Mouse (Mus musculus): ENCODE data around the gene Sri. TPM values are rescaled to one million over a fixed set of nuclear protein-coding genes. Genes with fewer than 3 reads are reported as not detected.

Gene Sri
- polyA plus RNA-seq, 1 experiment from 2014 or later: 162 TPM

DNA sequence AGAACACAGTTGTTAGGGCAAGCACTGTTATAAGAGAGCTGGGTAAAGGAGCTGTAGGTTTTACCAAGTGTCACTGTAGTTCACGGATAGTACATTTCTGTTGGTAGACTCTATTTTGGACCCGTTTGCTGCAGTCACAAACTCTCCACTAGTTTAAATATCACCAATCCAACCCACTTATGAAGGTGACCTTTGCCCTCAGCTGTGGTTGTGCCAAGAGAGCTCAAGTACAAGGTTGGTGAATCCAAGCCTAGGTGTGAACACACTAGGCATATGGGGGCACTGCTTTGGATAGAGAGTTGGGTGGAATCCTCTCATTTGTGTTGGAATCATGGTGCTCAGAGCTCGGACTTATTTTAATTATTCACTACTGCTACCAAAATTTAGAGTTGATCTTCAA lies 39.8 kb downstream of the Sri start:
- DNase-seq (ENCODE audit: low spot score, missing footprints): no peak
- no peak overlapping the region for H3K4me2 ChIP-seq
- H3K4me3 ChIP-seq (ENCODE audit: low read depth, low read length): no peak overlapping the region
- no peaks in the 10 kb centered on the region for H3K36me3 ChIP-seq (ENCODE audit: control insufficient read depth, insufficient read depth, low read length)
- H3K4me1 ChIP-seq (ENCODE audit: control insufficient read depth, insufficient read depth, low read length): no peaks in the 10 kb centered on the region
- no peak overlapping the region for H3K27ac ChIP-seq (ENCODE audit: low read depth, low read length)
- 88% methylated on average over 3 of the region's 3 CpGs for WGBS
- no peaks in the 10 kb centered on the region for H3K27me3 ChIP-seq (ENCODE audit: control insufficient read depth, insufficient read depth, low read length)
- no peak for ATAC-seq (ENCODE audit: low FRiP score)
- H3K9me3 ChIP-seq (ENCODE audit: control insufficient read depth, low read length): no peaks in the 10 kb centered on the region
- no peak overlapping the region for H3K9ac ChIP-seq (ENCODE audit: low read length)

DNA sequence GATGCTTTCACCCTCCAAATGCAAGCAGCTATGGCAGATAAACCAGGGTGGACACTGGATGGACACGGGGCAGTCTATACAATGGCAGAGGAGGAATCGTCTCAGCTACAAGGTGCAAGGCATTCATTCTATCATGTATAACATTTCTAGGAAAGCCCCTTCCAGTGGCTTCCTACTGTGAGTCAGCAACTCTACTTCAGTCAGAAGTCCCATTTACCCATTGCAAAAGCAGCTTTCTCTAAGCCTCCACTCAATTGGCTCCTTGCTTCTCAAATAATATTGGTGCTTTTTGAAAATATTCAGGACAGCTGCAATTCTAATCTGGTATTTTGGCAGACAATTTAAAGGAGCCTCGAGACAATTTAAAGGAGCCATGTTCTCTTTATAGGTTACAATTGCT lies 42.3 kb downstream of the Sri start:
- H3K36me3 ChIP-seq (ENCODE audit: control insufficient read depth, insufficient read depth, low read length): no peaks in the 10 kb centered on the region
- no peak overlapping the region for H3K4me3 ChIP-seq (ENCODE audit: low read depth, low read length)
- ATAC-seq (ENCODE audit: low FRiP score) (no peak), DNase-seq (ENCODE audit: low spot score, missing footprints) (peak; percentile 71)
- no peaks in the 10 kb centered on the region for H3K4me1 ChIP-seq (ENCODE audit: control insufficient read depth, insufficient read depth, low read length)
- 91% methylated on average over 3 of the region's 3 CpGs for WGBS
- H3K27ac ChIP-seq (ENCODE audit: low read depth, low read length): no peak overlapping the region
- no peaks in the 10 kb centered on the region for H3K27me3 ChIP-seq (ENCODE audit: control insufficient read depth, insufficient read depth, low read length)
- H3K9ac ChIP-seq (ENCODE audit: low read length): no peak overlapping the region
- no peak overlapping the region for H3K4me2 ChIP-seq
- H3K9me3 ChIP-seq (ENCODE audit: control insufficient read depth, low read length): no peaks in the 10 kb centered on the region

DNA sequence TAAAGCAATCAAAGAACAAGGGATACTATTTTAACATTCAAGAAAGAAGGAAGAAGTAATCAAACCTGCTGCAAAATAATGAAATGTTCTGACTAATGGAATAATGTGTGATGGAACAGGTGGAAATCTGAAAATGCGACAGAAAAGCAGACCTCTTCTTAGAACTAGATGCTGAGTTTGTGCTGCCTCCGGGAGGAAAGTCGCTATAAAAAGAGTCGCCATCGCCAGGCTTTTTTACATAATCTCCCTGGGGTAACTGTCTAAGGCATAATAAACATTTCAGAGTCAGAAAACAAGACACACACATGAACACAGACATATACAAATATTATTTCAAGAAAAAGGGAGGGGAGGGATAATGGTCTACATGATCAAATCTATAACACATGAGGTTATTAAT lies 49.0 kb downstream of the Sri start:
- DNase-seq (ENCODE audit: low spot score, missing footprints) (no peak), ATAC-seq (ENCODE audit: low FRiP score) (no peak)
- 87% methylated on average over 5 of the region's 5 CpGs for WGBS
- H3K27me3 ChIP-seq (ENCODE audit: control insufficient read depth, insufficient read depth, low read length): no peaks in the 10 kb centered on the region
- no peaks in the 10 kb centered on the region for H3K36me3 ChIP-seq (ENCODE audit: control insufficient read depth, insufficient read depth, low read length)
- H3K4me2 ChIP-seq: no peak overlapping the region
- H3K4me3 ChIP-seq (ENCODE audit: low read depth, low read length): no peak overlapping the region
- H3K27ac ChIP-seq (ENCODE audit: low read depth, low read length): no peak overlapping the region
- no peaks in the 10 kb centered on the region for H3K4me1 ChIP-seq (ENCODE audit: control insufficient read depth, insufficient read depth, low read length)
- H3K9ac ChIP-seq (ENCODE audit: low read length): no peak overlapping the region
- H3K9me3 ChIP-seq (ENCODE audit: control insufficient read depth, low read length): no peaks in the 10 kb centered on the region

DNA sequence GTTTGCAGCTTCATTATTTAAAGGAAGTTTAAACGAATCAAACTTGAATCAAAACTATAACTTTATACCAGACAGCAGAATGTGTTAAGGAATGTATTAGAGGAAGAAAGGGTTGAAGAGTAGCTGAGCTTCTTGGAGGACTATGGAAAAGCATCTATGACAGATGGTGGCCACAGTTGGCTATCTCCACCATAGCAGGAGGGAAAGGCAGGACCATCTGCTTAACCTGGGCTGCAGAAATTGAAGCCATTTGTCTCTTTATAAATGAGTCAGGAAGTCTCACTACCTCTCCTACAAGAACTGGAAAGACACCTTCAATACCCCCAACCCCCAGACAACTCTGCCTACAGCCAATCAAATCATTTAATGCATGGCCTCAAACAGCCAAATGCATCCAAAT lies 49.8 kb downstream of the Sri start:
- H3K9ac ChIP-seq (ENCODE audit: low read length): no peak overlapping the region
- no peak for ATAC-seq (ENCODE audit: low FRiP score)
- H3K27ac ChIP-seq (ENCODE audit: low read depth, low read length): no peak overlapping the region
- no peak overlapping the region for H3K4me3 ChIP-seq (ENCODE audit: low read depth, low read length)
- H3K9me3 ChIP-seq (ENCODE audit: control insufficient read depth, low read length): no peaks in the 10 kb centered on the region
- H3K36me3 ChIP-seq (ENCODE audit: control insufficient read depth, insufficient read depth, low read length): no peaks in the 10 kb centered on the region
- no peak overlapping the region for H3K4me2 ChIP-seq
- no peaks in the 10 kb centered on the region for H3K4me1 ChIP-seq (ENCODE audit: control insufficient read depth, insufficient read depth, low read length)
- 87% methylated on average over 1 of the region's 1 CpGs for WGBS
- no peaks in the 10 kb centered on the region for H3K27me3 ChIP-seq (ENCODE audit: control insufficient read depth, insufficient read depth, low read length)
- DNase-seq (ENCODE audit: low spot score, missing footprints): no peak

DNA sequence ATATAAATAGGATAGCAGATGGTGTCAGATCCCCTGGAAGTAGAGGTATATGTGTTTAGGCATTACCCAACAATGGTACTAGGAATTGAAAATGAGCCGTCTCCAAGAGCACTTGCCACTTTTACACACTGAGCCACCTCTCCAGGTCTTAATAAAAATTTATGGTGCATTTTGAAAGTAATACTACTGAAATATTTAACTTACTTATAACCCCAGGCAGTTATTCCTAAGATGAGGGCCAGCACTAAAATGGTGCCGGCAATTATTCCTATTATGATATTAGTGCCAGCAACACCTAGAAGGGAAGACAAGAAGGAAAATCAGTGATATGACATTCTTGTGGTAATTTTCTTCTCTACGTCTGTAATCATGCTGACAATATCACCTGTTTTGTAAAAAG lies 65.8 kb downstream of the Sri start:
- Histone ChIP-seq H3K27ac (ENCODE audit: low read depth, low read length) (no peak overlapping the region), H3K4me2 (no peak overlapping the region), H3K36me3 (ENCODE audit: control insufficient read depth, insufficient read depth, low read length) (no peaks in the 10 kb centered on the region), H3K27me3 (ENCODE audit: control insufficient read depth, insufficient read depth, low read length) (no peaks in the 10 kb centered on the region), H3K4me3 (ENCODE audit: low read depth, low read length) (no peak overlapping the region), H3K4me1 (ENCODE audit: control insufficient read depth, insufficient read depth, low read length) (no peaks in the 10 kb centered on the region), H3K9ac (ENCODE audit: low read length) (no peak overlapping the region), H3K9me3 (ENCODE audit: control insufficient read depth, low read length) (no peaks in the 10 kb centered on the region)
- WGBS: 90% methylated on average over 3 of the region's 3 CpGs
- ATAC-seq (ENCODE audit: low FRiP score): no peak
- DNase-seq (ENCODE audit: low spot score, missing footprints): peak; percentile 64

DNA sequence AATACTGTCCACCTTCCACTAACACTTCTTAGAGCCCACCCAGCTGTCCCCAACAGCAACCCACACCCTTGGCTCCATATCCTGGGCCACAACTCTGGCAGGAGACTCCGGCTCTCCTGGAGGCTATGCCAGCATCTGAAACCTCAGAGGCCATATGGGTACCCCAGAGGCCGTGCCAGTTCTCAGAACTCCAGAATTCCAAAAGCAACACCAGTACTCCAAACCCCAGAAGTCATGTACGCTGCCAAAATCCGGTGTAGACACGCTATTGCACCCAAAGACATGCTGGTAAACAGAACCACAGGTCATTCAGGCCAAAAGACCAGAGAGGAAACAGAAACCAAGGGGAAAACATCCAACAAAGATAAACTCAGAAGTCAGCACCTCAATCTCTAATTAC lies 66.4 kb downstream of the Sri start:
- no peak overlapping the region for H3K4me3 ChIP-seq (ENCODE audit: low read depth, low read length)
- no peaks in the 10 kb centered on the region for H3K36me3 ChIP-seq (ENCODE audit: control insufficient read depth, insufficient read depth, low read length)
- no peaks in the 10 kb centered on the region for H3K27me3 ChIP-seq (ENCODE audit: control insufficient read depth, insufficient read depth, low read length)
- H3K4me2 ChIP-seq: no peak overlapping the region
- WGBS: 90% methylated on average over 5 of the region's 5 CpGs
- no peak overlapping the region for H3K27ac ChIP-seq (ENCODE audit: low read depth, low read length)
- H3K4me1 ChIP-seq (ENCODE audit: control insufficient read depth, insufficient read depth, low read length): no peaks in the 10 kb centered on the region
- peak; percentile 69 for DNase-seq (ENCODE audit: low spot score, missing footprints)
- no peak for ATAC-seq (ENCODE audit: low FRiP score)
- no peak overlapping the region for H3K9ac ChIP-seq (ENCODE audit: low read length)
- no peaks in the 10 kb centered on the region for H3K9me3 ChIP-seq (ENCODE audit: control insufficient read depth, low read length)

DNA sequence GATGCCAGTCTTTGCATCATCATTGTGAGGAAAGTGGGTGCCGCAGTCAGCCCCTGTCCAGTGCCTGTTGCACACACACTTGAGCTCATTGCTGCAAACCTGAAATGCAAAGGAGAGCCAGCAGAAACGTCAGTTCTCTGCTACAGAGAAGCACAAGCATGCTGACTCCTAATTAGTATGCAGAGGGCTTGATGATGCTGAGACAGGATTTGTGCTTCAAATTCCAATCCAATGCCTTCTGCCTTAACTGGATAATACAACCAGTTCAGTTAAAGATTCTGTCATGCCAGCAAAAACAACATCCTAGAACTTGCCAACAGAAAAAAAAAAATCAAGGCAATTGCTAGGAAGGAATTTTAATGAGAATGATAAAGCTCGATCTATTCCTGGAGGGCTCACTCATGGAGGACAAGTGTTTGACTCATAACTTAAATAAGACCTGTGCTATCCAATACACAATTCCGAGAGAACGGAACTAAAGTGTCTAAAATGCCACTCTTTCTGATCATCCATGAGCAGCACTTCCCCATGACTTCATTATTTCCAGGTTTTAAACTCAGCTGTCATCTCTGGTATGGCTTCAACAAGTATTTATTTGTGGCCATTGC lies 70.8 kb downstream of the Sri start:
- Histone ChIP-seq H3K4me1 (ENCODE audit: control insufficient read depth, insufficient read depth, low read length) (no peaks in the 10 kb centered on the region), H3K27ac (ENCODE audit: low read depth, low read length) (no peak overlapping the region), H3K4me3 (ENCODE audit: low read depth, low read length) (no peak overlapping the region), H3K9ac (ENCODE audit: low read length) (no peak overlapping the region), H3K27me3 (ENCODE audit: control insufficient read depth, insufficient read depth, low read length) (no peaks in the 10 kb centered on the region), H3K9me3 (ENCODE audit: control insufficient read depth, low read length) (no peaks in the 10 kb centered on the region), H3K4me2 (no peak overlapping the region), H3K36me3 (ENCODE audit: control insufficient read depth, insufficient read depth, low read length) (no peaks in the 10 kb centered on the region)
- WGBS: 79% methylated on average over 5 of the region's 5 CpGs
- DNase-seq (ENCODE audit: low spot score, missing footprints): peak; percentile 66
- no peak for ATAC-seq (ENCODE audit: low FRiP score)

Other genes starting within 250 kb of the Sri start
- 0.12 and 0.26 TPM in 2 replicates for gene Steap4, start 85.6 kb upstream of the Sri start, polyA plus RNA-seq (2014; fragmentation: Nextera tagmentation; extraction: Ambion mirVana)

Measured in midbrain, embryonic 11.5 days (tissue).